Mouse (Mus musculus) liver, embryonic 14 days (tissue): ENCODE data around the gene Gm13287. TPM values are rescaled to one million over a fixed set of nuclear protein-coding genes. Genes with fewer than 3 reads are reported as not detected.

Experiments used
- polyA plus RNA-seq: library from polyadenylated mRNA; depleted of rRNA; stranded (reverse); fragments of >200 nt; gene quantifications from 2 replicates; pipeline ENCODE4 v1.2.3, GENCODE M21; 2012; rRNA removed

Gene Gm13287
- polyA plus RNA-seq, 1 experiment: not detected

Other genes with a start within 250 kb of the Gm13287 start
- not detected in 2 replicates for gene Ifna15, start 245.0 kb upstream of the Gm13287 start, polyA plus RNA-seq
- not detected in 2 replicates for gene Ifna14, start 231.5 kb upstream of the Gm13287 start, polyA plus RNA-seq
- gene Ifna9, start 210.9 kb upstream of the Gm13287 start, polyA plus RNA-seq: not detected in 2 replicates
- gene Ifna12, start 199.9 kb upstream of the Gm13287 start, polyA plus RNA-seq: not detected in 2 replicates
- not detected in 2 replicates for gene C87499, start 168.8 kb upstream of the Gm13287 start, polyA plus RNA-seq
- not detected in 2 replicates for gene Ifna13, start 158.8 kb upstream of the Gm13287 start, polyA plus RNA-seq
- not detected in 2 replicates for gene Ifna16, start 126.3 kb upstream of the Gm13287 start, polyA plus RNA-seq
- not detected in 2 replicates for gene Ifna2, start 119.3 kb upstream of the Gm13287 start, polyA plus RNA-seq
- 0.06 TPM in 1 of 2 replicates, not detected in the other for gene Ifnab, start 111.9 kb upstream of the Gm13287 start, polyA plus RNA-seq
- 0.06 and 0.10 TPM in 2 replicates for gene Gm26566, start 81.4 kb upstream of the Gm13287 start, polyA plus RNA-seq
- gene Klhl9, start 80.8 kb upstream of the Gm13287 start, polyA plus RNA-seq: 9.1 and 11.2 TPM in 2 replicates
- not detected in 2 replicates for gene Gm13271, start 48.4 kb upstream of the Gm13287 start, polyA plus RNA-seq
- not detected in 2 replicates for gene Gm13283, start 43.1 kb upstream of the Gm13287 start, polyA plus RNA-seq
- gene Gm13290, start 29.4 kb upstream of the Gm13287 start, polyA plus RNA-seq: not detected in 2 replicates
- gene Gm13289, start 26.3 kb upstream of the Gm13287 start, polyA plus RNA-seq: not detected in 2 replicates
- not detected in 2 replicates for gene Gm13272, start 23.4 kb upstream of the Gm13287 start, polyA plus RNA-seq
- gene Ifnz, start 21.1 kb upstream of the Gm13287 start, polyA plus RNA-seq: 0.01 TPM in 1 of 2 replicates, not detected in the other
- gene Gm13276, start 17.5 kb upstream of the Gm13287 start, polyA plus RNA-seq: not detected in 2 replicates
- gene Gm13277, start 14.6 kb upstream of the Gm13287 start, polyA plus RNA-seq: not detected in 2 replicates
- gene Gm13278, start 11.7 kb upstream of the Gm13287 start, polyA plus RNA-seq: not detected in 2 replicates
- 0.06 TPM in 1 of 2 replicates, not detected in the other for gene Gm13275, start 8.8 kb upstream of the Gm13287 start, polyA plus RNA-seq
- not detected in 2 replicates for gene Gm13279, start 5.9 kb upstream of the Gm13287 start, polyA plus RNA-seq
- gene Gm13285, start 3.6 kb upstream of the Gm13287 start, polyA plus RNA-seq: not detected in 2 replicates
- gene Gm13288, start 2.3 kb downstream of the Gm13287 start, polyA plus RNA-seq: not detected in 2 replicates
- gene Ifna7, start 13.0 kb downstream of the Gm13287 start, polyA plus RNA-seq: not detected in 2 replicates
- not detected in 2 replicates for gene Ifna11, start 16.7 kb downstream of the Gm13287 start, polyA plus RNA-seq
- not detected in 2 replicates for gene Ifna6, start 24.2 kb downstream of the Gm13287 start, polyA plus RNA-seq
- not detected in 2 replicates for gene Ifna5, start 32.3 kb downstream of the Gm13287 start, polyA plus RNA-seq
- not detected in 2 replicates for gene Ifna4, start 38.6 kb downstream of the Gm13287 start, polyA plus RNA-seq
- gene Ifna1, start 46.8 kb downstream of the Gm13287 start, polyA plus RNA-seq: not detected in 2 replicates
- not detected in 2 replicates for gene Ifne, start 76.9 kb downstream of the Gm13287 start, polyA plus RNA-seq